Mouse (Mus musculus): ENCODE results near the gene Prickle2.

GRCm38 (mm10) chr6:92634876-92635468 is 71.0 kb downstream of the Prickle2 start:
- TF ChIP-seq CTCF (IDR thresholded peaks at IDR 0.05; ENCODE audit: extremely low read depth, insufficient read depth, insufficient read length, insufficient replicate concordance) (no peak), POLR2A (IDR thresholded peaks at IDR 0.05; ENCODE audit: low read depth, low read length) (no peak)

Measured in spleen, adult 2 months (tissue).